Mouse (Mus musculus): Measurements from ENCODE around the gene Ctdspl.

DNA sequence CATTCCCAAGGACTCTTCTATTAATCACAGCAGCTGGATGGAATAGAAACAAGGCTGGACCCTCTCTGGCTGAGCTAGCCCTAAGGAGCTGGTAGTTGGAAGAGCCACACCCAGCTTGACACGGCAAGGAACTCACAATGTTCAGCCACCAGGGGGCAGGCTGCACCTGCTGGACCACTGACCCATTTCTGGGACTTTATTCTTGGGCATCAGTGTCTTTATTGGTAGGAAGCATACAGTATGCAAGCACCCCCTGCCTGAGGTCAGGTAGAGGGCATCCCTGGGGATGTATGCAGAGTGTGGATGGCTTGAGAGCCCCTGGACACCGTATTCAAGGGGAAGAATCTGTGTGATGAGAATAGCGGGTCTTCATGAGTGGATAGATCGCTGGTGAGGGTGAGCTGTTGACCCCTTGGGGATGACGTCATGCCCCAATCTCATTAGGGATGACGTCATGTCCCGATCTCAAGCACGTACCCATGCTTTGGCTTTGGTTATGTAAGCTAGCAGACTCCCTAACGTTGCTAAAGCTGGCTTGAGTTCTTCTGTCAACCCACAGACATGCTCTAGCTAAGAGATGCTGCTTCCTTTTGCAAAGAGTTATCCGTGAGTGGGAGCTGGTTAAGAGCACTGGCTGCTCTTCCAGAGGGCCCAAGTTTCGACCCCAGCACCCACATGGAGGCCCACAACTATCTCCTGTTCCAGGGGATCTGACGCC, 5.3 kb upstream of the Ctdspl start:
- no peak for TF ChIP-seq POLR2A (IDR thresholded peaks at IDR 0.05; ENCODE audit: insufficient read length, low read depth)
- TF ChIP-seq USF1 (IDR thresholded peaks at IDR 0.05; ENCODE audit: low read depth), result no peak
- no peak for TF ChIP-seq TCF12 (IDR thresholded peaks at IDR 0.05; ENCODE audit: insufficient read depth, poor library complexity, severe bottlenecking)
- TF ChIP-seq MAX (IDR thresholded peaks at IDR 0.05; ENCODE audit: low read depth), result no peak
- no peak for TF ChIP-seq TCF3 (IDR thresholded peaks at IDR 0.05; ENCODE audit: insufficient read length, low read depth)
- no peak for TF ChIP-seq REST (IDR thresholded peaks at IDR 0.05; ENCODE audit: insufficient read depth, insufficient read length)
- TF ChIP-seq CEBPB (IDR thresholded peaks at IDR 0.05; ENCODE audit: insufficient read depth, poor library complexity, severe bottlenecking), result no peak
- TF ChIP-seq POLR2AphosphoS2 (IDR thresholded peaks at IDR 0.05; ENCODE audit: insufficient read length, low read depth), result no peak
- TF ChIP-seq MYOD1 (IDR thresholded peaks at IDR 0.05; ENCODE audit: control insufficient read depth in 1 of 3, insufficient read length in 2 of 3, low read depth in 2 of 3), result no peak
- no peak for TF ChIP-seq MYOG (IDR thresholded peaks at IDR 0.05; ENCODE audit: control insufficient read depth in 1 of 3, insufficient read depth in 1 of 3, insufficient read length in 2 of 3, low read depth in 2 of 3)

Measured in myocyte (in vitro differentiated cells).